Mouse (Mus musculus) A20 (cell line): ENCODE results near the gene Noxa1.
A peak's percentile ranks its signal among the peaks of the same experiment; 100 is the strongest.

Source experiments
- DNase-seq: peaks from one replicate; pipeline ENCODE4 v3.0.0-alpha.2; 2011; ENCODE audit warnings: low read depth, low spot score

Gene Noxa1

GRCm38 (mm10) chr2:25095109-25095850 lies at the start of gene Noxa1:
TSS of gene Noxa1 (minus strand) at chr2:25095149.
- DNase-seq, result no peak

GRCm38 (mm10) chr2:25141921-25142320 lies 47.0 kb upstream of the Noxa1 start:
- no peak for DNase-seq

- DNase-seq, result peak; percentile 30
Measured at GRCm38 (mm10) chr2:25141185-25141584, 46.2 kb upstream of the Noxa1 start.

GRCm38 (mm10) chr2:25137832-25138231 lies 42.9 kb upstream of the Noxa1 start:
- DNase-seq, result no peak

- DNase-seq, result no peak
Measured at GRCm38 (mm10) chr2:25131601-25132000, 36.7 kb upstream of the Noxa1 start.

- no peak for DNase-seq
Measured at GRCm38 (mm10) chr2:25128072-25128471, 33.1 kb upstream of the Noxa1 start.

GRCm38 (mm10) chr2:25127206-25127605 lies 32.3 kb upstream of the Noxa1 start:
- DNase-seq, result peak; percentile 68

- DNase-seq, result no peak
Measured at GRCm38 (mm10) chr2:25126011-25127010, 31.4 kb upstream of the Noxa1 start.

GRCm38 (mm10) chr2:25125146-25125545 lies 30.2 kb upstream of the Noxa1 start:
- no peak for DNase-seq

GRCm38 (mm10) chr2:25124411-25124810 lies 29.5 kb upstream of the Noxa1 start:
- DNase-seq, result no peak

GRCm38 (mm10) chr2:25123527-25123926 lies 28.6 kb upstream of the Noxa1 start:
- no peak for DNase-seq

- DNase-seq, result no peak
Measured at GRCm38 (mm10) chr2:25122666-25123065, 27.7 kb upstream of the Noxa1 start.

- DNase-seq, result peak; percentile 42
Measured at GRCm38 (mm10) chr2:25120963-25121362, 26.0 kb upstream of the Noxa1 start.

- peak; percentile 24 for DNase-seq
Measured at GRCm38 (mm10) chr2:25115442-25115841, 20.5 kb upstream of the Noxa1 start.

- no peak for DNase-seq
Measured at GRCm38 (mm10) chr2:25114308-25114707, 19.4 kb upstream of the Noxa1 start.

- DNase-seq, result no peak
Measured at GRCm38 (mm10) chr2:25111184-25111791, 16.3 kb upstream of the Noxa1 start.

- DNase-seq, result no peak
Measured at GRCm38 (mm10) chr2:25110505-25111183, 15.7 kb upstream of the Noxa1 start.

- no peak for DNase-seq
Measured at GRCm38 (mm10) chr2:25109487-25109886, 14.5 kb upstream of the Noxa1 start.

- no peak for DNase-seq
Measured at GRCm38 (mm10) chr2:25106045-25106444, 11.1 kb upstream of the Noxa1 start.

GRCm38 (mm10) chr2:25104122-25104521 lies 9.2 kb upstream of the Noxa1 start:
- DNase-seq, result no peak

- DNase-seq, result no peak
Measured at GRCm38 (mm10) chr2:25099703-25100102, 4.8 kb upstream of the Noxa1 start.
